Mouse (Mus musculus) inflammation-experienced regulatory T-cells (primary cell): ENCODE results near the gene Dll3. TPM values are rescaled to one million over a fixed set of nuclear protein-coding genes. Genes with fewer than 3 reads are reported as not detected.

ENCODE experiments used
- polyA plus RNA-seq, 2 experiments: library from polyadenylated mRNA; unstranded; fragments of 100-300 nt; shearing (Covaris generic); gene quantifications; one replicate each; pipeline ENCODE4 v1.2.1; 2017

Gene Dll3
- under 1 TPM in 1 of 2 experiments, not detected in 1; 0.83 TPM for polyA plus RNA-seq

GRCm38 (mm10) chr7:28301616-28302433 is at the start of gene Dll3:
Dll3 (minus strand) TSS chr7:28302238.

DNA sequence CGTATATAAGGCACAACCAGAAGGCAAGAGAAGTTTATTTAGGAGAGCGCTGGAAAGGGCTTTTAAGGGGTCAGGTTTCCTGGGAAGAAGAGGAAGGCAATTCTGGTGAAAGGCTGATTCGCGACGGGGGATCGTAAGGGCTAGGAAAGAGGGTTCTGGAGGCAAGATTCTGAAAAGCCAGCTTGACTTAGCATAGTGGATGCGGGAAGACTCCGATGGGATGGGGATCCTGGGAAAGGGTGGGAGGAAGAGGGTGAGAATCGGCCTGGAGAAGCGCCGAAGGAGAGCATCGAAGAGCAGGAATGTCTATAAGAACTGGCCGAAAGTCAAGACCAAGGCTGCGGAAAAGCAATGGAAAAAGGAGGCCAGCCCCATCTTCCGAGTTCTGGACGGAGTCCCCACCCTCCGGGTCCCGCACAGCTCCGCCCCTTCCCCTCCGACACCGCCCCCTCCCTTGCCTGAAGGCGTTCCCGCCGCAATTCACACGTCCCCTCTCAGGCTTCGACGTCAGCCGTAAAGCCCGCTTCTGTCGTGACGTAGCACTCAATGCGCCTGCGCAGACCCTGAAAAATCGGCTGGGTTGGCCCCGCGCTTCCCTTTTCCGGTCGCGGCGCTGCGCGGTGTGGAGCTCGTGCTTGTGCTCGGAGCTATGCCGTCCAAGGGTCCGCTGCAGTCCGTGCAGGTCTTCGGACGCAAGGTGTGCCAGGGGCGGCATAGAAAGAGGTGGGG is 48.3 kb upstream of the Dll3 start, which contains the start of gene Rps16:
Rps16 (plus strand) TSS at position 498 of the 729 bp plus-strand sequence.

GRCm38 (mm10) chr7:28338108-28338998 is 36.3 kb upstream of the Dll3 start, which contains the start of gene Supt5:
Supt5 (minus strand) TSS chr7:28338746.

GRCm38 (mm10) chr7:28311926-28312543 is 10.0 kb upstream of the Dll3 start, which contains the start of gene Timm50:
Timm50 (minus strand) TSS chr7:28312072.

DNA sequence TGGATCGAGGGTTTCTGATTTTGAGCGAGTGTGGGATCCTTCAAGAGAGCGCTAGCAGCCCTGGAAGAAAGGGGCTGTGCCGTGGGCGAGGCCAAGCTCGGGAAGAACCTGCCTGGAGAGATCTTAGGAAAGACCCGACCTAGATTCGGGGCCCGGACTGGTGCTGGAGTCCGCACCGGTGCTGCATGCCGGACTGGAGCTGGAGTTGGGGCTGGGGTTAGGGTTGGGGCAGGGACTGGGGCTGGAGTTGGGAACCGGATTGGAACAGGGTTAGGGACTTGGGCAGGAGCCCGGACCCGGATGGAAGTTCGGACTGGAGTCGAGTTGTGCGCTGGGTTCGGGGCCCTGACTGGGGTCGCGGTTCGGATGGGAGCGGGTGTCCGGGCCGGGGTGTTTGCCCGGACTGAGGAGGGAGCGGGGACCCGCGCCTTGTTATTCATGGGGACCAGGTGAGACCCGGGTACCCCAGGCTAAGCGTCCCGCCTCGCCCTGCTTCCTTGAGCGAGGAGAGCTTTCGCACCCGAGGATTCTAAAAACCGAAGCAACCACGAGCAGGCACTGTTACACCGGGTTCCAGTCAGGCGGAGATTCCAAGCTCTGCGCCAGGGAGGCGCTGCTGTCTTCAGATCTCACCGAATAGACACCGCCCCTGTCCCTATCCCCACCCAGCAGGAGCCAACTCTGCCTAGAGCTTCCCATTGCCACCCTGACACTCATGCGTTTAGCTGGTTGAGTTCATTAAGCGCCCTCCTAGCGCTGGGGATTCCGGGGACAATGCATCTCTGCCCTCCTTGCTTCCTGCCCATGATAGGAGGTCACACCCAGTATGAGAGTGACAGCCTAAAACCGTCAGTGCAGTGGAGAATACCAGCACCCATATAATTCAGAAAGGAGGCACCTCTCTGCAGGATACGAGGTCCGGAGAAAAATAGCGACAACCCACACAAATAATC is 11.1 kb downstream of the Dll3 start, which contains the start of gene Selenov:
Selenov (minus strand) TSS at position 549 of the 953 bp plus-strand sequence.

GRCm38 (mm10) chr7:28277615-28278278 is 24.3 kb downstream of the Dll3 start, which contains the start of gene Eid2b:
Eid2b (plus strand) TSS chr7:28277739.

GRCm38 (mm10) chr7:28267129-28268041 is 34.7 kb downstream of the Dll3 start, which contains the start of gene Eid2:
Eid2 (plus strand) TSS chr7:28267881.

Other genes starting within 250 kb of the Dll3 start
- gene Fcgbp, start 231.0 kb downstream of the Dll3 start, polyA plus RNA-seq, result 1 to 10 TPM in 1 of 2 experiments, under 1 TPM in 1; 0.08 to 2.1 TPM
- under 1 TPM; 0.08 to 0.70 TPM for gene 9530053A07Rik, start 172.8 kb downstream of the Dll3 start, polyA plus RNA-seq
- 100 to 1,000 TPM; 151 to 160 TPM for gene Fbl, start 132.5 kb downstream of the Dll3 start, polyA plus RNA-seq
- 10 to 100 TPM; 11.0 to 12.3 TPM for gene Dyrk1b, start 122.8 kb downstream of the Dll3 start, polyA plus RNA-seq
- 10 to 100 TPM; 18.0 to 22.6 TPM for gene Eid2, start 34.4 kb downstream of the Dll3 start, polyA plus RNA-seq
- 1 to 10 TPM; 4.2 to 6.9 TPM for gene Eid2b, start 24.5 kb downstream of the Dll3 start, polyA plus RNA-seq
- gene Selenov, start 11.1 kb downstream of the Dll3 start, polyA plus RNA-seq, result under 1 TPM in 1 of 2 experiments, not detected in 1; 0.75 TPM
- gene Timm50, start 9.8 kb upstream of the Dll3 start, polyA plus RNA-seq, result 10 to 100 TPM; 74.5 to 88.5 TPM
- 100 to 1,000 TPM; 165 to 199 TPM for gene Supt5, start 36.5 kb upstream of the Dll3 start, polyA plus RNA-seq
- gene Rps16, start 48.4 kb upstream of the Dll3 start, polyA plus RNA-seq, result 100 to 1,000 TPM; 680 to 735 TPM
- gene Plekhg2, start 70.4 kb upstream of the Dll3 start, polyA plus RNA-seq, result 10 to 100 TPM; 67.3 to 73.4 TPM
- gene Zfp36, start 78.0 kb upstream of the Dll3 start, polyA plus RNA-seq, result 100 to 1,000 TPM; 254 to 461 TPM
- gene Med29, start 90.5 kb upstream of the Dll3 start, polyA plus RNA-seq, result 10 to 100 TPM; 27.4 to 29.1 TPM
- 100 to 1,000 TPM; 116 to 155 TPM for gene Paf1, start 90.7 kb upstream of the Dll3 start, polyA plus RNA-seq
- gene Gmfg, start 135.2 kb upstream of the Dll3 start, polyA plus RNA-seq, result 100 to 1,000 TPM; 310 to 538 TPM
- gene Lrfn1, start 149.7 kb upstream of the Dll3 start, polyA plus RNA-seq, result 1 to 10 TPM in 1 of 2 experiments, under 1 TPM in 1; 0.86 to 5.1 TPM
- gene Ifnl2, start 208.2 kb upstream of the Dll3 start, polyA plus RNA-seq, result under 1 TPM in 1 of 2 experiments, not detected in 1; 0.48 TPM
- under 1 TPM in 1 of 2 experiments, not detected in 1; 0.60 TPM for gene Ifnl3, start 220.6 kb upstream of the Dll3 start, polyA plus RNA-seq
- gene Sycn, start 238.6 kb upstream of the Dll3 start, polyA plus RNA-seq, result not detected
- not detected for gene Nccrp1, start 245.0 kb upstream of the Dll3 start, polyA plus RNA-seq